Mouse (Mus musculus) brain, embryonic 18.5 days (tissue): ENCODE measurements around the gene Nob1.

Experiments
- DNase-seq: peaks from one replicate; pipeline ENCODE4 v3.0.0-alpha.2; 2012; ENCODE audit warnings: low read depth, low spot score

Nob1 gene

DNA sequence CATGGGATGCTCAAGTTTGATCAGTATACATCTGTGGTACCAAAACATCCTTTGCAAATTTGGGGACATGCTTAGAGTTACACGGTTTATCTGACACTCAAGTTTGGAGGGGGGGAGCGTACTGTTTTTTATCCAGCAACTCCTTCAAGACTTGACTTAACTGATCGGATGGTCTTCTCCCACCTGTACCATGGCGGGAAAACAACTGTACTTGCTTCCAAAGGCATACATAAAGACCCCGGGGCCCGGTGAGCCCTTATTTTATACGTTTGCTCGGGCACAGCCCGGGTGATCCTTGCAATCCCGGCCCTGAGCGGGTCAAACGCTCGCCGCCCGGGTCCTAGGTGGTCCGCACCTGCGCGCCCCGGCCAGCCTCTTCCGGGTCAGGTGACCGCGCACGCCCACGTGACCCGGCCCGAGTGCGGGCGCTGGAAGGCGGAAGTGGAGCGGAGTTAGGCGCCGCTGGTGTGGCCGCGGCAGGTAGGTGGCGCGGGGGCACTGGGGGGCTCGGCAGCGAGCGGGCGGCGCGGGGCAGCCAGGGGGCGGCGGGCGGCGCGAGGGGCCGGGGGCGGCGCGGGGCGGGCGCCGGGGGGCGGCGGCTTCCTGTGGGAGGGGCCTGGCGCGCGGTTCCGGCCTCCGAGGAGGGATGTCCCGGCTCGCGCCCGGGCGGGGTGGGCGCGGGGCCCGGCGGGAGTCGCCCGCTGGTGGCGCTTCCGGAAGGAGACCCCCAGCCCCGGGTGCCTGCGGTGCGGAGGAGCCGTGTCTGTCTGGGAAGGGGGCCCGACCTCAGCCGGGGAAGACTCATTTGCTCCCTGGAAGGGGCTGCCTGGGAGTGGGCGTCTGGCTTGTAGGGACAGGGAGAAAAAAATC is 11.3 kb upstream of the Nob1 start, which contains the start of gene Wwp2:
Wwp2 (plus strand) TSS at position 404 of the 870 bp plus-strand sequence.
- no peak for DNase-seq

DNA sequence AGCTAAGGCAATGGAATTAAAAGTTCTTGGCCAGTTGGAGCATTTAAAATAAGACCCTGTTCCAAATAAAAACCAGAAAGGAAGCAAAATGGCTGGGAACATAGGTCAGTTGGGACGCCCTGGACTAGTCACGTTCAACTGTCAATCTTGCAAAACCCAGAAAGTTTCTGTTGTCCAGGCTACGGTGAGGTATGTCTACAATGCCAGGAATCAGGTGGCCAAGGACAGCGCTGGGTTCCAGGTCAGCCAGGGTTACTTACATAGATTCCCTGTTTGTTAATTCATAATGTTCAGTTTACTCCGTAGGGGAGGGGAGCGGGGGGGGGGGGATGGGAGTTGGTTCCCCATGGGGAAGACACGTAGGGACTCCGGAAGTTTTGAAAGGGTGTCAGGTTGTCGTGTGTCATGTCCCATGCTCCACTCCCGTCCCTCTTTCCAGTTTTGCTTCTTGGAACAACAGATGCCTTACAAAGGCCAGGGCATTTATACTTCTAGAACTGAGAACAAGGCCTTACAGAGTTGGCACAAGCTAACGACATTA is 10.6 kb upstream of the Nob1 start:
- DNase-seq = no peak

DNA sequence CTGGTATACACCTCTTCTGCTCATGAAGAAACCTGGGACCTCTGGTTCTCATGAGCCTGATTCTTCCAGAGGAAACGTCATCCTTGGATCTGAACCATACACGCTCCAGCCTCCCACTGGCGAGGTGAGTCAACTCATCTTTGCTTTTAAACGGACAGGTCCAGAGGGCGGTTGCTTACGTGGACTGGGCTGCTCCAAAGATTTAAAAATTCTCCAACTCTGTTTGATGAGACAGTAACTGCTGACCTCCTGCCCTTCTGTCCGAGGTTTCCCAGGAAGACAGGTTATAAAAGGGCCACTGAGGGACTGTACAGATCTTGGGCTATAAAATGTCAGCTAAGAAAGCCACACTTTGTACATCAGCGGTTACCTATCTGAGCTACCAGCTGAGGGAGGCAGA is 6.0 kb upstream of the Nob1 start:
- DNase-seq = no peak

- no peak for DNase-seq
These were observed 363 bp upstream of the Nob1 start for GRCm38 (mm10) chr8:107425230-107425597.

GRCm38 (mm10) chr8:107424176-107424575 is 675 bp downstream of the Nob1 start:
- no peak for DNase-seq

DNA sequence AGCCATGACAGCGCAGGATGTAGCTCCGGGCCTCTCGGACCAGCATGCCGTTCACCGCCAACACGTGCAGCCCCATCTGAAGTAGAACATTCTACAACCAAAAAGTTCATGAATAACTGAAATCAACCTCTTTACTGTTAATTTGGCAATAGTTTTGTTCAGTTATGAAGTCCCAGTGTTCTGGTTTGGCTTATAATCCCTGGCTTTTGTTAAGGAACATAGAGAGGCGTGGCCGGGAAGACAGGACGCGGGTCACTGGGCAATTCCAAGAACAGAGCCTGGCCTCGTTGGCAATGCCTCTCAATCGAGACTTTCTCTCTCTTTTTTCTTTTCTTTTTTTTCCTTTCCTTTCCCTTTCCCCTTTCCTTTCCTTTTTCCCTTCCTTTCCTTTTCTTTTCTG is 7.8 kb downstream of the Nob1 start:
- DNase-seq = no peak

- no peak for DNase-seq
These were observed 11.0 kb downstream of the Nob1 start for GRCm38 (mm10) chr8:107413881-107414280.

GRCm38 (mm10) chr8:107412552-107412951 is 12.3 kb downstream of the Nob1 start:
- DNase-seq = no peak

- no peak for DNase-seq
These were observed 13.5 kb downstream of the Nob1 start for GRCm38 (mm10) chr8:107411391-107411790.

DNA sequence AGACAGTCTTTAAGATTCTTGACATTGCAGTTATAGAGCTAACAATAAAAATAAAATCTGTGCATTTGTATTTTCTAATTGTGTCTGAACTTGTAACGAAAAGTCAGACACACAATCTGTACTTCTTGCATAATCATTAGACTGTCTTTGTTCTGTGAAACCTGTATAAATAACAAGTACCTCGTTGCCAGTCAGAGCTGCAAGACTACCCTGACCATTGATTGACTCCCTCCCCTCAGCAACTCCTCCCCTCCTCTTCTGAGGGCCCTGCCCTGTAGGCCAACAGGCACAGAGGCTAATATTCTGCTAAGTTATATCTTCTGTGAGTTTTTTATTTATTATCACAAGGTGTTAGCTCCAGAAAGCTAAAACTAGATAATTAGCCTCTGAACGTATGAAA is 18.9 kb downstream of the Nob1 start:
- no peak for DNase-seq

GRCm38 (mm10) chr8:107404057-107404456 is 20.8 kb downstream of the Nob1 start:
- DNase-seq = no peak

DNA sequence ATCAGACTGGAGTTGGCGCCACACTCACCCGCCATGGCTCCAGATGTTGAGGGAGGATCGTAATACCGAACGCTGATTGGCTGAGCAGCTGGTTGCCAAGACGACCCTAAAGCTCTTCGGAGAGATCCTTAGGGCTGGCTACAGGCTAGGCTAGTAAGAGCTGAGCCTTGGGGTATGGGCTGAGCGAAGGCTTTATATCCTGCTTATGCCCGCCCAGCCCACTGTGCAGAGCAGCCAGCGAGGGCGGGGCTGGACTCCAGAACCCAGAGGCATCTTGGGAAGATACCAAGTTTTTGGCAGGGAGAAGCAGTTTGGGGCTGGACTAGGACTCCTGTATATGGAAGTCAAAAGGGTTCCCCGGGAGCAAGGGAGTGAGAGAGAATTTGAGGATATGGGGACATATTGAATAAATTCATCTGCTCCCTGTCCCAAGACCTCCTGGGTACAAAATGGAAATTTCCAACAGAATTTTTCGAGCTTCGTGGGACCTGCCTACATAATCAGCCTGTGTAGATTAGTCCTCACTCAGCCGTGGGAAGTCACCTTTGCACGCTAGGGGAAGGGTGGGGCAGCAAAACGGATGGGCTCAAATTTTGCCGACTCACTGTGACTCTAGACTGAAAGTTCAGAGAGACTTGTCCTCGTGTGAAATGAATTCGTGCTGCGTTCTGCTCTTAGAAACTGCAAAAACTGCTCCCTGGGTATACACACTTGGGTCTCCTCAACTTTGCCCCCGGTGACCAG is 21.6 kb downstream of the Nob1 start, which contains the start of gene Nqo1:
Nqo1 (minus strand) TSS at position 169 of the 744 bp plus-strand sequence.
- DNase-seq = peak; percentile 37

GRCm38 (mm10) chr8:107401866-107402265 is 23.0 kb downstream of the Nob1 start:
- DNase-seq = no peak

GRCm38 (mm10) chr8:107399495-107399894 is 25.4 kb downstream of the Nob1 start:
- DNase-seq = no peak

GRCm38 (mm10) chr8:107397665-107398064 is 27.2 kb downstream of the Nob1 start:
- no peak for DNase-seq

- DNase-seq = no peak
These were observed 28.7 kb downstream of the Nob1 start for GRCm38 (mm10) chr8:107396106-107396670.

GRCm38 (mm10) chr8:107395397-107395796 is 29.5 kb downstream of the Nob1 start:
- DNase-seq = no peak

- DNase-seq = no peak
These were observed 33.7 kb downstream of the Nob1 start for GRCm38 (mm10) chr8:107391136-107391516.

DNA sequence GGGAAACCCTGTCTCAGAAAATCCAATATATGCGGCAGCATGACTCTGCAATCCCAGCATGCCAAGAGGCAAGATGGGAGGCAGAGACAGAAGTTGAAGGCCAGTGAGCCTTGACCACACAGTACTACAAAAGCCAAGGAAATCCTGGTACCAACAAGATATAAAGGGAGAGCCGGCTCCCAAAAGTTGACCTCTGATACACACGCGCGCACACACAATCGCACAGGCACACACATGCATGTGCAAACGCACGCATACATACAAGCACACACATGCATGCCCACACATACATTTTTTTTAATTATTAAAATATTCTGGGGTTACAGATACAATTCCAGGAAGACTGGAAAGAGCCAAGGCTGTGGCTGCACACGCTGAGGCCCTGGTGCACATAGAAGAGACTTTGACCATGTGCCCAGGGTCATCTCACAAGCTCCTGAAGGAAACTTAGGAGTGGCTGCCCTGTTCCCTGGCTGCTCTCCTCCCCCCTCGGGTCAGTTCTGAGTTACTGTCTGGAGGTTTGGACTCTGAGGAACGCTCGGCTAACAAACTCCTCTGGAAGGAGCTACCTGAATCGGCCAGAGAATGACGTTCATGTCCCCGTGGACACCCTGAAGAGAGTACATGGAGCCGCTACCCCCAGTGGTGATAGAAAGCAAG is 34.2 kb downstream of the Nob1 start:
- DNase-seq = no peak

GRCm38 (mm10) chr8:107389557-107389956 is 35.3 kb downstream of the Nob1 start:
- DNase-seq = peak; percentile 62

DNA sequence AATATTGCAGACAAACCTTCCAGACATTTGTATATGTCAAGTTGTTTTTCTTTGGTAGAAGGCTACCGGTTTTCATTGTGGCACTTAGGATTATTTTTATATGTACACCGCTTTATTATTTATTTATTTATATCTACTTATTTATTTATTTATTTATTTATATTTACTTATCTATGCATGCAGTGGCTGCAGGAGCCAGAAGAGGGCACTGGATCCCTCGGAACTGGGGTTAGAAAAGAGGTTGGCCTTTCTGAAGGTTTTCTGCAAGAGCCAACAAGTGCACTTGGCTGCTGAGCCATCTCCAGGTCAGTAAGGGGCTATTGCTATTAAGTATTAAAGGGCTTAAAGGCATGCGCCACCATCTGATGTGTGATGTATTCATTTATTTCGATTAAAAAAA is 37.0 kb downstream of the Nob1 start:
- no peak for DNase-seq

DNA sequence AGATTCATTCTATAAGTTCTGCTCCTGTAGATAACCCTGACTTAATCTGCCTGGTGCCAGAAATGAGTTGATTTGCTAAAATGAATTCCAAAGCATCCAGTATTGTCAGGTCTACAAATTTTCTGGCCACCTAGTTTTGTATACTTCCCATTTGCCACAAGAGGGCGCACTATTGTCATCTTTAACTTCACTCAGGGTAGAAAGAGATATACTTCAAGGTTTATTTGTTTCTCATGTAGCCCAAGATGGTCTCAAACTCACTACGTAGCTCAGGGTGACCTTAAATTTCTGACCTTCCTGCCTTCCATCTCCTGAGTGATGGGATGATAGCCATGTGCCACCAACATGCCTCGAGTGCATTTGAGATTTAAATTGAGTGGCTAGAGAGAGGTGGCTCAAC is 38.2 kb downstream of the Nob1 start:
- DNase-seq = no peak
